Mouse (Mus musculus): ENCODE measurements around the gene Sema3d.

DNA sequence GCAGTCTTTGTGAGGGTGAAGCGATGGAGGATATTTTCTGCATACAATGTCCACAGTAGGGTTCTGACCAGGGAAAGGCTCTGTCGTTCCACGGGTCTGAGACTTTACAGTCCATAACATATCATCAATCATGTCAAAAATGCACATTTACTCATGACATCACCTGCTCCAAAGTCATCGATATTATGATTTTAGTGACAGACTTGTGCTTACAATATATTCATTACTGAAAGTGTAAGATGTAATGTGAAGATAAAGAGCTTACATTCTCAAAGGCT, 92.4 kb downstream of the Sema3d start:
- no peak for TF ChIP-seq CTCF (IDR thresholded peaks at IDR 0.05; ENCODE audit: low read depth, low read length)
- TF ChIP-seq POLR2A (IDR thresholded peaks at IDR 0.05; ENCODE audit: insufficient read depth, low read length): no peak

All from ES-Bruce4 (cell line).